Mouse (Mus musculus): ENCODE measurements around the gene Il12a. TPM values are rescaled to one million over a fixed set of nuclear protein-coding genes. Genes with fewer than 3 reads are reported as not detected.
"Not testable (repeated sequence)": the region's sequence is repeated elsewhere in the genome, so short reads cannot be mapped to it uniquely, and the experiment has no call there.

Gene Il12a
- polyA plus RNA-seq, 1 experiment from 2014 or later, result 4.5 TPM

- Histone ChIP-seq H3K4me3 (no peak overlapping the region), H3K27me3 (replicated peaks) (no peaks in the 10 kb centered on the region)
These were observed 18.9 kb downstream of the Il12a start for GRCm38 (mm10) chr3:68709198-68709797.

GRCm38 (mm10) chr3:68710436-68710835 lies 20.0 kb downstream of the Il12a start:
- Histone ChIP-seq H3K4me2 (no peak overlapping the region), H3K9me3 (replicated peaks) (no peaks in the 10 kb centered on the region), H3K27ac (no peak overlapping the region), H3K4me3 (no peak overlapping the region), H3K36me3 (no peaks in the 10 kb centered on the region), H3K27me3 (replicated peaks) (no peaks in the 10 kb centered on the region), H3K4me1 (peaks cover 11% of the 10 kb centered on the region; the same call in 1 of the 2 replicates), H3K9ac (no peak overlapping the region)
- WGBS (ENCODE audit: insufficient replicate concordance), result 66% methylated on average over 1 of the region's 1 CpGs
- no peak for ATAC-seq

More at GRCm38 (mm10) chr3:68709198-68709797, 18.9 kb downstream of the Il12a start:
- peak overlapping the region; percentile 6; the same call in 1 of the 2 replicates for H3K4me2 ChIP-seq
- H3K4me1 ChIP-seq, result peaks cover 12% of the 10 kb centered on the region; the same call in 1 of the 2 replicates
- no peak overlapping the region for H3K9ac ChIP-seq
- H3K27ac ChIP-seq, result no peak overlapping the region
- peak; percentile 79 for ATAC-seq
- H3K36me3 ChIP-seq, result no peaks in the 10 kb centered on the region
- 24% methylated on average over 9 of the region's 9 CpGs for WGBS (ENCODE audit: insufficient replicate concordance)
- H3K9me3 ChIP-seq (replicated peaks), result no peaks in the 10 kb centered on the region

- H3K27me3 ChIP-seq (replicated peaks), result no peaks in the 10 kb centered on the region
- no peak overlapping the region for H3K9ac ChIP-seq
- 66% methylated on average over 5 of the region's 5 CpGs for WGBS (ENCODE audit: insufficient replicate concordance)
- H3K9me3 ChIP-seq (replicated peaks), result no peaks in the 10 kb centered on the region
- ATAC-seq, result no peak
- no peaks in the 10 kb centered on the region for H3K36me3 ChIP-seq
- H3K4me1 ChIP-seq, result peaks cover 6% of the 10 kb centered on the region; the same call in 1 of the 2 replicates
- H3K4me2 ChIP-seq, result no peak overlapping the region
- H3K4me3 ChIP-seq, result no peak overlapping the region
- no peak overlapping the region for H3K27ac ChIP-seq
These were observed 21.1 kb downstream of the Il12a start for GRCm38 (mm10) chr3:68711510-68711909.

GRCm38 (mm10) chr3:68713550-68713949 lies 23.1 kb downstream of the Il12a start:
- 5% methylated on average over 7 of the region's 7 CpGs for WGBS (ENCODE audit: insufficient replicate concordance)
- H3K4me3 ChIP-seq, result 0 out of 2 replicates have a peak overlapping the region, but pooled peaks have one; percentile 10
- ATAC-seq, result no peak
- H3K4me2 ChIP-seq, result peak overlapping the region; percentile 52
- H3K4me1 ChIP-seq, result peaks cover 6% of the 10 kb centered on the region; the same call in 1 of the 2 replicates
- no peaks in the 10 kb centered on the region for H3K36me3 ChIP-seq
- H3K27me3 ChIP-seq (replicated peaks), result no peaks in the 10 kb centered on the region
- H3K9me3 ChIP-seq (replicated peaks), result no peaks in the 10 kb centered on the region
- H3K27ac ChIP-seq, result no peak overlapping the region
- H3K9ac ChIP-seq, result no peak overlapping the region

- H3K9ac ChIP-seq; H3K36me3 ChIP-seq; ATAC-seq; H3K27ac ChIP-seq; H3K4me2 ChIP-seq; H3K4me3 ChIP-seq; H3K27me3 ChIP-seq (replicated peaks); H3K4me1 ChIP-seq; H3K9me3 ChIP-seq (replicated peaks): not testable (repeated sequence)
- WGBS (ENCODE audit: insufficient replicate concordance), result 28% methylated on average over 5 of the region's 5 CpGs
These were observed 26.9 kb downstream of the Il12a start for GRCm38 (mm10) chr3:68717346-68717745.

GRCm38 (mm10) chr3:68719229-68719819 lies 28.9 kb downstream of the Il12a start:
- no peak overlapping the region for H3K9ac ChIP-seq
- H3K27ac ChIP-seq, result no peak overlapping the region
- H3K4me1 ChIP-seq, result no peaks in the 10 kb centered on the region
- H3K9me3 ChIP-seq (replicated peaks), result no peaks in the 10 kb centered on the region
- no peak overlapping the region for H3K4me3 ChIP-seq
- H3K36me3 ChIP-seq, result no peaks in the 10 kb centered on the region
- no peaks in the 10 kb centered on the region for H3K27me3 ChIP-seq (replicated peaks)
- WGBS (ENCODE audit: insufficient replicate concordance), result 68% methylated on average over 8 of the region's 8 CpGs
- ATAC-seq, result no peak
- no peak overlapping the region for H3K4me2 ChIP-seq

GRCm38 (mm10) chr3:68720258-68720657 lies 29.8 kb downstream of the Il12a start:
- Histone ChIP-seq H3K4me1 (no peaks in the 10 kb centered on the region), H3K4me3 (no peak overlapping the region), H3K9me3 (replicated peaks) (no peaks in the 10 kb centered on the region), H3K4me2 (no peak overlapping the region), H3K36me3 (no peaks in the 10 kb centered on the region), H3K27me3 (replicated peaks) (no peaks in the 10 kb centered on the region), H3K27ac (no peak overlapping the region), H3K9ac (no peak overlapping the region)
- no peak for ATAC-seq
- 41% methylated on average over 13 of the region's 13 CpGs for WGBS (ENCODE audit: insufficient replicate concordance)

- Histone ChIP-seq H3K27ac (no peak overlapping the region), H3K9me3 (replicated peaks) (no peaks in the 10 kb centered on the region), H3K4me1 (0 out of 2 replicates have a peak, but pooled peaks cover 6% of the 10 kb centered on the region), H3K9ac (no peak overlapping the region), H3K27me3 (replicated peaks) (no peaks in the 10 kb centered on the region), H3K4me3 (no peak overlapping the region), H3K4me2 (no peak overlapping the region), H3K36me3 (no peaks in the 10 kb centered on the region)
- ATAC-seq, result no peak
- WGBS (ENCODE audit: insufficient replicate concordance), result 32% methylated on average over 7 of the region's 7 CpGs
These were observed 51.5 kb downstream of the Il12a start for GRCm38 (mm10) chr3:68741955-68742354.

GRCm38 (mm10) chr3:68742718-68743471 lies 52.5 kb downstream of the Il12a start:
- no peaks in the 10 kb centered on the region for H3K36me3 ChIP-seq
- H3K4me3 ChIP-seq, result no peak overlapping the region
- H3K9ac ChIP-seq, result no peak overlapping the region
- WGBS (ENCODE audit: insufficient replicate concordance), result 66% methylated on average over 9 of the region's 9 CpGs
- no peak overlapping the region for H3K4me2 ChIP-seq
- H3K4me1 ChIP-seq, result 0 out of 2 replicates have a peak, but pooled peaks cover 6% of the 10 kb centered on the region
- H3K27ac ChIP-seq, result no peak overlapping the region
- H3K9me3 ChIP-seq (replicated peaks), result no peaks in the 10 kb centered on the region
- ATAC-seq, result no peak
- no peaks in the 10 kb centered on the region for H3K27me3 ChIP-seq (replicated peaks)

- H3K36me3 ChIP-seq, result no peaks in the 10 kb centered on the region
- H3K9ac ChIP-seq, result no peak overlapping the region
- 54% methylated on average over 3 of the region's 3 CpGs for WGBS (ENCODE audit: insufficient replicate concordance)
- no peaks in the 10 kb centered on the region for H3K27me3 ChIP-seq (replicated peaks)
- no peak for ATAC-seq
- no peak overlapping the region for H3K4me3 ChIP-seq
- H3K9me3 ChIP-seq (replicated peaks), result no peaks in the 10 kb centered on the region
- H3K27ac ChIP-seq, result no peak overlapping the region
- H3K4me1 ChIP-seq, result 0 out of 2 replicates have a peak, but pooled peaks cover 6% of the 10 kb centered on the region
- no peak overlapping the region for H3K4me2 ChIP-seq
These were observed 53.0 kb downstream of the Il12a start for GRCm38 (mm10) chr3:68743472-68743732.

- no peak for ATAC-seq
- Histone ChIP-seq H3K9ac (no peak overlapping the region), H3K27me3 (replicated peaks) (no peaks in the 10 kb centered on the region), H3K4me1 (0 out of 2 replicates have a peak, but pooled peaks cover 6% of the 10 kb centered on the region), H3K4me2 (no peak overlapping the region), H3K4me3 (no peak overlapping the region), H3K36me3 (no peaks in the 10 kb centered on the region), H3K27ac (no peak overlapping the region), H3K9me3 (replicated peaks) (no peaks in the 10 kb centered on the region)
- WGBS (ENCODE audit: insufficient replicate concordance), result 55% methylated on average over 1 of the region's 1 CpGs
These were observed 53.7 kb downstream of the Il12a start for GRCm38 (mm10) chr3:68744162-68744561.

GRCm38 (mm10) chr3:68745033-68745432 lies 54.6 kb downstream of the Il12a start:
- H3K9ac ChIP-seq, result no peak overlapping the region
- ATAC-seq, result no peak
- H3K4me3 ChIP-seq, result no peak overlapping the region
- H3K4me2 ChIP-seq, result no peak overlapping the region
- H3K27ac ChIP-seq, result no peak overlapping the region
- WGBS (ENCODE audit: insufficient replicate concordance), result 68% methylated on average over 5 of the region's 5 CpGs
- H3K27me3 ChIP-seq (replicated peaks), result no peaks in the 10 kb centered on the region
- H3K36me3 ChIP-seq, result no peaks in the 10 kb centered on the region
- 0 out of 2 replicates have a peak, but pooled peaks cover 6% of the 10 kb centered on the region for H3K4me1 ChIP-seq
- H3K9me3 ChIP-seq (replicated peaks), result no peaks in the 10 kb centered on the region

All from liver, embryonic 12.5 days (tissue).